Mouse (Mus musculus): ENCODE data around the gene Mmp15.
"Not testable (repeated sequence)": the region's sequence is repeated elsewhere in the genome, so short reads cannot be mapped to it uniquely, and the experiment has no call there.

Mmp15 gene

DNA sequence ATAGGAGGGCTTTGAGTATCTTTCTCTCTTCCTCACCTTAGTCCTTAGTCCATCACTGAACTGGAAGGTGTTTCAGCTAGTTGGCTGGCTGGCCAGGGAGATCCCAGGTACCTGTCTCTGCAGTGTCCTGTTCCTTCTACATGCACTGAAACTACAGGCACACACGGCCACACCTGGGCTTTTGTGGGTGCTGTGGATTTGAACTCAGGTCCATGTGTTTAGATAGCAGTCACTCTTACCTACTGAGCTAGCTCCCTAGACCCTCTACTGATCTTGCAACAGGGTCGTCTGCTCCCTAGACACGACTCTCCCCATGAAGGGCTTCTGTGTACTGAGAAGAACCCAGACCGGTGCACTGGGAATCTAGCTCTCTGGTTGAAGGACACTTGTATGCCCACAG is 25.0 kb downstream of the Mmp15 start:
- DNase-seq (ENCODE audit: low spot score in 2 of 2), result no peak

DNA sequence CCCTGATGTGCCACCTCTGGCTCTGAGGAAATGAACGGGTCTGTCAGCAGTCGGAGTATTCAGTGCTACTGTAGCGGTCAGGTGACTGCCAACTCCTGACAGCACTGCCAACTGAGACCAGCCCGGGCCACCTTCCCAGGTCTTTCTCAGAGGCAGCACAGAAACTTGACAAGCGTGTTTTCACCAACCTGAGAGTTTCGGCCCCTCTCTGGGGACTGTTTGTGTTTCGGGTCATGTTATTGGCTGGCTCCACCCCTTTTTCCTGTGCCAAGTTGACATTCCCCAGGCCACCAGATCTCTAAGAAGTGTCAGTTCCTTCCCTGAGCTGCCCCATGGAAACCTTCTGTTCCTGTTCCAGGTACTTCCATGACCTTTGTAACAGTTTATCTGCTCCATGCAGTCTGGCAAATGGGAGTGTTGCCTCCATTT is 25.8 kb downstream of the Mmp15 start:
- no peak for DNase-seq (ENCODE audit: low spot score in 2 of 2)

DNA sequence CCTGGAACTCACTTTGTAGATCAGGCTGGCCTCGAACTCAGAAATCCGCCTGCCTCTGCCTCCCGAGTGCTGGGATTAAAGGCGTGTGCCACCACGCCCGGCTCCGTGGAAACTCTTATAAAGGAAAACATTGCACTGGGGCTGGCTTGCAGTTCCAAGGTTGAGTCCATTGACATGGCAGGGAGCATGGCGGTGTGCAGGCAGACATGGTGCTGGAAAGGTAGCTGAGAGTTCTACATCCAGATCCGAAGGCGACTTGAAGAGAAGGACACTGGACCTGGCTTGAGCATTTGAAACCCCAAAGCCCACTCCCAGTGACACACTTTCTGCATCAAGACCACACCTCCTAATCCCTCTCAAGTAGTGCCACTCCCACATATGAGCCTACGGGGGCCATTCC is 26.9 kb downstream of the Mmp15 start:
- DNase-seq (ENCODE audit: low spot score in 2 of 2), result not testable (repeated sequence)

GRCm38 (mm10) chr8:95380953-95381352 is 28.9 kb downstream of the Mmp15 start:
- no peak for DNase-seq (ENCODE audit: low spot score in 2 of 2)

- no peak for DNase-seq (ENCODE audit: low spot score in 2 of 2)
Measured at GRCm38 (mm10) chr8:95381595-95381994, 29.5 kb downstream of the Mmp15 start.

DNA sequence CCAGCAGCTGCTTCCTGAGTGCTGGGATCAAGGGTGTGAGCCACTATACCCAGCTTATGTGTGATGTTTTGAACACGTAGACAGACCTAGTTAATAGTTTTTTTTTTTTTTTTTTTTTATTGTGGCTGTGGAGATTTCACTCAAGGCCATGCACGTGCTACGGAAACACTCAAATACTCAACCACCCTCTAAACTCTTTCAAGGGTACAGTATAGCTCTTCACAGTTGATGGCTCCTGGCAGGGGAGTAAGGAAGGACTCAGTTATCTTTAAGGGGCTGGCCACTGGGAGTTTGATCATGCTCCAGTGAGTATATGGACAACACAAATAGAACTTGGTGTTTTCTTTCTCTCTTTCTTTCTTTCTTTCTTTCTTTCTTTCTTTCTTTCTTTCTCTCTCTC is 32.4 kb downstream of the Mmp15 start:
- no peak for DNase-seq (ENCODE audit: low spot score in 2 of 2)

DNA sequence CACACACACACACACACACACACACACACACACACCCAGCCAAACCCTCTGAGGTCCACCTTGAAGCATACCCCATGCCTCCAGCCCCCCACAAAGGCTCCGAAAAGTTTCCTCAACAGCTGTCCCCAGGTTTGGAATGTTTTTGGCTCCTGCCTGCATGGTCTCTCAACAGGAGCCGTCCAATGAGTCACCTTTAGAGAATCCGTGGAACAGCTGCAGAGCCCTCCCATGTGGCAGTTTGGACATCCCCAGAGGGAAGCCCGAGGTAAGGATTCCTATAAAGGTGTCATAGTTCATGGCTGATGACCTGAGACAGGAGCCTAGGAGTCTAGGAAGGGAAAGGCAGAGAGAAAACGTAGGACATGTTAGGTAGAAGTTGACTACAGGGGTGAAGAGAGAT is 34.0 kb downstream of the Mmp15 start:
- DNase-seq (ENCODE audit: low spot score in 2 of 2), result no peak

DNA sequence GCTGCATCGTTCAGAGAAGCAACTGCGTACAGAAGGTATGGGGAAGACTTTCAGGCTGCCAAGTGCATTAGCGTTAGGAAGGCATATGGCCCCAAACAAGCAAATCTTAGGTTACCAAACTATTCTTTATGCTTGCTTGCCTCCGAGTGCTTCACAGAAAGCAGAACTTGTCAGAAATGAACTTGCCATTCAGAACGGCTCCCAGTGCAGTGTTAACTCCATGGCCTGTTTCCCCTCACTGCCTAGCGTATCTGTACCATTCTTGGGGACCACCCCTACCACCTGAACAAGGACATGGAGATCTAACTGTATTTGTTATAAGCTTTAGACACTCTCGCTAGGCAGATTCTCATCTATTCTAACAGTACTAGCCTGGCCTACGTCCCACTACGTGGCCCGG is 35.2 kb downstream of the Mmp15 start:
- DNase-seq (ENCODE audit: low spot score in 2 of 2), result no peak

- DNase-seq (ENCODE audit: low spot score in 2 of 2), result no peak
Measured at GRCm38 (mm10) chr8:95387936-95388335, 35.9 kb downstream of the Mmp15 start.

GRCm38 (mm10) chr8:95390312-95390711 is 38.2 kb downstream of the Mmp15 start:
- no peak for DNase-seq (ENCODE audit: low spot score in 2 of 2)

GRCm38 (mm10) chr8:95391101-95391500 is 39.0 kb downstream of the Mmp15 start:
- no peak for DNase-seq (ENCODE audit: low spot score in 2 of 2)

DNA sequence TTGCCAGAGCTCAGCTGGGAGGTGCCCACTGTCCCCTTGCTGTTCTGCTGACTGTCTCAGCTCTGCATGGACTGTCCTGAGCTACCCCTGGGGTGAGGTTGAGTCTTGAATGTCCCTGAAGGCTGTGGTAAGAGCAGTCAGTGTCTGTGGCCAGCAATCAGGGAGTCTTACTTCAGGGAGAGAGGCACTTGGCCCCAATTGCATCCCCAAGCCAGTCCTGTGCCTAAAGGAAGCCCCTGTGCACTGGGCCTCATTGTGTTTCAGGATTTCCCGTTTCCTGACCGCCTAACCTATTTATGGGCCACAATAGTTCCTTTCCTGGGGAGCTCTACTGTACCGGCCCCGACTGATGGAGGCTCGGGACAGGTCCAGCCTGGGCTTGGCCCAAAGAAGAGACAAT is 40.5 kb downstream of the Mmp15 start:
- DNase-seq (ENCODE audit: low spot score in 2 of 2), result no peak

DNA sequence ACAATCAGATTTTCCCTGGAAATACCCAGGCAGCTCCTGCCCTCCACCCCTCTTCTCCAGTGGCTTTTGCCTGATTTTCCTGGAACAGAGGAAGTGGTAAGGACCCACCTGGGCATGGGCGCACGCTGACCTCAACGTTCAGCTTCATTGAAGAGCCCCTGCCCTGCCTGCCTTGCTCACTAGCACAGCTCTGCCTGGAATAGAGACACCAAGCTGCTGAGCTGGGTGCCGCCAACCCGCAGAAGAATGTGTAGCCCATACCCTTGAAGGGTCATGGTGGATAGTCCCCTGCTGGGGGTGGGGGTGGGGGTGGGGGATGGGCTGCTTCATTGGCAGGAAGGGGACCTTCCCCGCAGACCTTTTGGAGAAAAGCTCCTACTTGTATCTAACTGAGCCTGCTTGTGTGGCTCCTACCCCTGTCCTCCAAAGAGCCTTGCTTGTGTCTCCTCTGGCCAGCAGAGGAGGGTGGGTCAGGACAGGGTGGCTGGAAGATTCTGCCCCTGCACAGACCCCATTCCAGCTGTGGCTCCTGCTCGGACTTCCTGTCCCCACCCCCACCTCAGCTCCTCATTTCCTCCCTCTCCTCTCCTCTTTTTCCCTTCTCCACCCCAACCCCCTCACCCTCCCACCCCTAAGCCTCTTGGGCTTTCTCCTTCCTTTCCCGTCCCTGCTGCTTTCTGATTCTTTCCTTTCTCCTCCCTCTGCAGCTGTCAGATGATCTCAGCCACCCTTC is 43.3 kb downstream of the Mmp15 start:
- no peak for DNase-seq (ENCODE audit: low spot score in 2 of 2)

DNA sequence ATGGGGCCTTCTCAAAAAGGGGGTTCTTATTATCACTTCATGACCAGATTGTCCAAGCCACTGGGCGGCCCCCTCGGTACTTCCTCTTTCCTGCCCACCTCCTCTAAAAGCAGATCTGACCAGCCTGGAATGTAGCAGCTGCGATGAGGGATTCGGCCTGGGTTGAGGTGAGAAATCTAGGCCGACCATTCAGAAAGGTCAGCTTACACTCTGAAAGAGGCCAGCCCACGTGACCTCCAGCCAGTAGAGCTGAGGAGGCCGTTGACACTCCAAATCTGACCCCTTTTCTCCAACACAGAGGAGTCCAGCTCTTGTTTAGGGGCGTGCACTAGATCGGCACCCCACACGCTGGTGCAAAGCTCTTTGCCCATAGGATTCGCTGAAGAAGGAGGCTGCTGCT is 44.7 kb downstream of the Mmp15 start:
- DNase-seq (ENCODE audit: low spot score in 2 of 2), result no peak

DNA sequence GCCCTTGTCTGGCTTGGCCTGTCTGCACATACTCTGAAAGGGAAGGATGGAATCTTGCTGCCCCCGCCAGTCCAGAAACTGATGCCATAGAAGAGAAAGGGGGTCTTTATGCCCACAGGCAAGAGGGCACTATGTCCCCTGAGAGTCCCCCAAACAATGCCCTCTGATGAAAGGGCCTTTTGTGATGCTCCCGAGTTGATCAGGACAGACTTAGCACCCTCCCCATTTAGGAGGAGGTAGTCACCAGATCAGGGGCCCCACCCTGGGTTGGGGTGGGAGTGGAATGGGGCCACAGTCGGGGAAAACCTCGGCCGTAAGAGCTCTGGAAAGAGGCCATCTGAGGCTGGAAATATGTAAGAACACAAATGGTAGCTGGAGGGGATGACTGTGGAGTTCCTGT is 45.1 kb downstream of the Mmp15 start:
- no peak for DNase-seq (ENCODE audit: low spot score in 2 of 2)

DNA sequence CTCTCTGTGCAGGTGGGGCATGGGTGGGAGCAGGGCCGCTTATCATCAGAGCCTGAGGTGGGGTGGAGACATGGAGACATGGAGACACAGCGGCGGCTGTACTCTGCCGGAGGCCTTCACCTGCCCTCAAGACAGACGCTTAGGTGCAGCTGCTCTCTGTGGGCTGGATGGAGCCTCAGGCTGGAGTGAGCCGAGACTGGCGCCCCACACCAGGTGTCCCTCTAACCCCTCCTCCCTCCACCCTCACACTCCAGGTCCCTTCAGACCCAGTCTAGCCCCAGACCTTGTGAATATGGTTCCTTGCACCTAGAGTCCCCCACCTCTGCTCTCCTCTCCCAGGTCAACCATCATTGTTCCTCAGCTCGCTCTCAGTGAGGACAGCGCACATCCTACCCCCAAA is 47.1 kb downstream of the Mmp15 start:
- no peak for DNase-seq (ENCODE audit: low spot score in 2 of 2)

- no peak for DNase-seq (ENCODE audit: low spot score in 2 of 2)
Measured at GRCm38 (mm10) chr8:95401091-95401490, 49.0 kb downstream of the Mmp15 start.

- no peak for DNase-seq (ENCODE audit: low spot score in 2 of 2)
Measured at GRCm38 (mm10) chr8:95409518-95409917, 57.5 kb downstream of the Mmp15 start.

DNA sequence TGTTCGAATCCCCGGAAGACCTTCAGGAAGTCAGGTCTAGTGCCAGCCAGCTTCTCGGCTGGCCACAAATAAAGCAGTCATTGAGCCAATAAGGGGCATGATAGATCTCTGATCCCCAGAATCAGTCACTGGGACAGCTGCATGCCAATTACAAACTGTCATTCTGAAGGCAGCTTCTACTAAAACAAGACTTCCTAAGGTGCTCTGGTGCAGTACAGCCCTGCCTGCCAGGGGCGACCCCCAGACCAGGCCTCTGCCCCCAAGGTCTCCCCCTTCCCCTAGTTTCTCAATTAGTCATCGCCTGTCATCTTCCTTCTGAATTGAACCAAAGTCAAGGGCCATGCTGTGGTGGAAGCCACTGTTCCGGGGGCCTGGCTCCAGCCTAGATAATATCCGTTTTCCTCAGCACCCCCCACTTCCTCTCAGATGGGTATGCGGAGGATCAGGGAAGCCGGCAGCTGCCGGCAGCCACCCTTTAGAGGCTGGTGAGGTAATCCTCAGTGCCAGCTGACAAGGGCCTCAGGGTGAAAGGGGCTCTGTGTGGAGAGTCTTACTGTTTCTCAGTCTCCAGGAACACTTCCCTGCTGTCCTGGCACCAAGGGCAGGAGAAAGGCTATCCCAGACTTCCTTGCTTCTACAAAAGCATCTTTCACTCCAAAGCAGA is 59.4 kb downstream of the Mmp15 start:
- no peak for DNase-seq (ENCODE audit: low spot score in 2 of 2)

- DNase-seq (ENCODE audit: low spot score in 2 of 2), result no peak
Measured at GRCm38 (mm10) chr8:95422193-95422810, 70.2 kb downstream of the Mmp15 start.

All from left cerebral cortex, adult 9 months (tissue).